Mouse (Mus musculus) adrenal gland, adult 2 months (tissue): ENCODE results near the gene Ulk1. TPM values are rescaled to one million over a fixed set of nuclear protein-coding genes. Genes with fewer than 3 reads are reported as not detected.
"Not testable (repeated sequence)": the region's sequence is repeated elsewhere in the genome, so short reads cannot be mapped to it uniquely, and the experiment has no call there.

Experiments
- DNase-seq: peaks from one replicate; pipeline ENCODE4 v3.0.0; 2021
- polyA plus RNA-seq: library from polyadenylated mRNA; depleted of rRNA; stranded (reverse); fragments of >200 nt; gene quantifications from 2 replicates; pipeline ENCODE4 v1.2.3, GENCODE M21; 2012
- total RNA-seq, 2 experiments: library from RNA; stranded (reverse); gene quantifications; 2 replicates each; pipeline ENCODE4 v1.2.3; 2021

Ulk1 gene
- total and polyA plus RNA-seq, 3 experiments, result 38.1 to 95.4 (median 49.7) TPM

DNA sequence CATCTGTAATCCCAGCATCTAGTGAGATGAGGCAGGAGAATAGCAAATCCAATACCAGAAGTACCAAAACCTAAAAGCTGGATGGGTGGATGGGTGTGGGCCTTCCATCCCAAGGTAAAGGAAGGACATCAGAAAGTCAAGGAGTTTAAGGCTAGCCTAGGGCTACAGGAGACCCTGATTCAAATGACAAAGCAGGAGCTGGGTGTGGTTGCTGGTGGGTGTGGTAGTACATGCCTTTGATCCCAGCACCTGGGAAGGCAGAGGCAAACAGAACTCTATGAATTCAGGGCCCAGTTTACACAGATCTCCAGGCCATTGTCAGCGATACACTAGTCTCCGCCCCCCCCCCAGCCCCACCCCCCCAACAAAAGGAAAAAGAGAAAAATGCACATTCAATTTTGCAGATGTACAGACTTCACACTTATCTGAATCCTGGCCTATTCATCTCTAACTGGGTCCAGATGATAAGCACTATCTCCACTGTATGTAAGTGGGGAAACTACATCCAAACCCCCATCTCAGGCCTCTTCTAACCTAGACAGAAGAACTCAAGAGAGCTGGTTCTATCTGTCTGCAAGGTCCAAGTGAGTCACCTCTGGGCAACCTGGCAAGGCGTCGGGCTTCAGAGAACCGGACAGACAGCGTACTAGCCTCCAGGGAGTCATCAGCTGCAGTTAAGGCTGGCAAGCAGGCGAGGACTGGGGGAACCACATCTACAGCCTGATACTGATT, 5.7 kb downstream of the Ulk1 start:
- no peak for DNase-seq

DNA sequence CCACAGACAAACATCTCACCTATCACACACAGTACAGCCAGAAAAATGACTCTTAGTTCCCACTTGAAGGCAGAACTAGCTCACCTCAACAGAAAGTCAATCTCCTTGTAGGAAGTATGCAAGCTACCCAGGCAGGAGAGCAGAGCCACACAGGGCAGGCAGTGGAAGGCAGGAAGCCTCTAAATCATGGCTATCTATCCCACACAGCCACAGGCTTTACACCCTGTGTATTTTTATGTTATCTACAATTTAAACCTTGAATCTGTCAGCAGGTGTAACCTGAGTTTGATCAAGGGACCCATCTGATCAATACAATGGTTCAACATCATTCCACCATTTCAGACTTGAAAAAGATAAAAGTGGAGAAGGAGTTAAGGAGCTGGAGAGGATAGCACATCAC, 7.1 kb downstream of the Ulk1 start:
- DNase-seq, result no peak

DNA sequence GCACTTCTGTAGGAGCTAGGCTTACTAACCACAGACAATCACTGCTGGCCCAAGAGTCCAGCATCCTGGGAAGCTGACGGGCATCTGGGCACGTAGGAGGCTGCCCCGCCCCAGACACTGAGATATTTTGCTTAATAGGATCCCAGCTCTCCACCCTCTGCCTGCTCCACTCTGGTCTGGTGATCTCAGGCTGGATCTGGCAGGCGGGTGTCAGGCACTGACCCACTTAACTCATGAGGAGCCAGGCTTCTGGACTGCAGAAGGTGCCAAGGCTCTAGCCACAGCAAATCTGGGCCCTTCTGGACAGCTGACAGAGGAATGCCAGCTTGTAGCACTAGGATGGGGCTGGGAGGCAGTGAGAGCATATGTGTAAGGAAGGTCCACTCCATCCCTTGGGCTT, 7.7 kb downstream of the Ulk1 start:
- DNase-seq, result no peak

DNA sequence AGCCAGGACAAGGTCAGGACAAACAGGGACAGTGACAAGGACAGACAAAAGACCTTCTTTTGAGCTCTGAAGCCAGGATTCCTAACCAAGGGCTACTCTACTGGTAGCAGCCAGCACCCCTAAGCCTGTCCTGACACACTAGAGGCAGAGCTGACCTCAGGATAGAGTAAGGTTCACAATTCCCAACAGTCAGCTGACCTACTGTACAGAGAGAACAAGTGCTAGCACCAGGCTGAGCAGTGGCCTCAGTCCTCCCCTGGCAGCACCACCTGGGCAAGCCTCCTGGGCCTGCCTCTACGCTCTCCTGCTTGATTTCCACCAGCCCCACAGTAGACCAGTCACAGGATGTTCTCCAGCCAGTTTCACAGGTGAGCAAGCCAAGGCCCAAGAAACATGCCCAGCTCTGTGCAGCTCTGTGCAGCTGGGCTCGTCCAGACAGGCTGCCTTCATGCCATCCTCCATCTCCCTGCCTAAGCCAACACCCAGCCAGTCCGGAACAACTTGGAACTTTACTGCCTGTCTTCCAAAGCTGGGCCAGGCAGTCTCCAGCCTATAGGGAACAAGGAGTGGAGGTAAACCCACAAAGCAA, 8.8 kb downstream of the Ulk1 start:
- DNase-seq, result no peak

DNA sequence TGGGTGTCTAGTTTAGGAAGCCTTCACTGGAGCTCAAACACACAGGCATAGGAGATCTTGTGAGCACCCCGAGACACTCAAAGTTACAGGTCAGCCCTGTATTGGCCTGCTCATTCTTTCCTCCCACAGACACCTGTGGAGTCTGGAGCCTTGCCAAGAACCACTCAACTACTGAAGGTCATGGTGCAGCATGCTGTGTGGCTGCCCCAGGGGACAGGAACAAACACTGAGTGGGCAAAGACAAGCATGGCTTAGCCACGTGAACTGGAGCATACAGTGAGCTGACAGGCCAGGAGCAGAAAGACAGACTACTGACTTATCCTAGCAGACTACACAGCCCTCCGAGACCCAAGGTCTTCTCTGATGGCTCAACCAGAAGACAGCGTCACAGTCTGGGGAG, 12.2 kb downstream of the Ulk1 start:
- DNase-seq, result peak; percentile 61

DNA sequence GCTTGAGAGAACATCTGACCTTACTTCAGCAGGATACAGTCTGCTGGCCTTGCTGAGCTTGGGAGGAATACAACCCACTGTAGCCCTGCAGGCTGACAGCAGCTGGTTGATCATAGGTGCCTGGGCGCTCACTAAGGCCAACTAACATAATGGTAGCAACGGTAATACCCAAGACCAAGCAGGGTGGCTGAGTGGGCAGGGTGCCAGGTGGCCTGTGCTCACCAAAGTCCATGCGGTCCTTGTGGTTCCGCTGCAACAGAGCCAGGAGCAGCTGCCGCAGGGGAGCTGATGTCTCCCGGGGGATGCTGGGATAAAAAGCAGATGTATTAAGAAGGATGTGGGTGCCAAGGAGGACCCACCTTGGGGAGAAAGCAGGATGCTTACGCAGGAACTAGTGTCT, 15.5 kb downstream of the Ulk1 start:
- DNase-seq, result no peak

DNA sequence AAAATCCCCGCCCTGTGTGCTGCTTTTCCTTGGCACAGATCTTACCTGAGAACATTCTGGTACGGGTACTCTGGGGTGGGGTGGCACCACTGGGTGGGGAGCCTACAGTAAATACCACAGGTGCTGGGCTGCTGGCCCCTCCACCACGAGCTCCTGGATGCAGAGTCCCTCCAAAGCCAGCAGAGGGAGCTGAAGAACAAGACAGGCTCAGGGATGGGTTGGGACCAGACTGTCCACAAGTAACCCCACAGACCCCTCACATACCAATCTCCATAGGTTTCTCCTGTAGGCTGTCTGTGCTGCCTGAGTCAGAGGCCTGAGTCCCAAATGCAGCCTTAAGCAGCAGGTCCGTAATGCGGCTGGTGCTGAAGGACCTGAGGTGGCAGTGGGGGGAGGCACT, 21.2 kb downstream of the Ulk1 start:
- no peak for DNase-seq

DNA sequence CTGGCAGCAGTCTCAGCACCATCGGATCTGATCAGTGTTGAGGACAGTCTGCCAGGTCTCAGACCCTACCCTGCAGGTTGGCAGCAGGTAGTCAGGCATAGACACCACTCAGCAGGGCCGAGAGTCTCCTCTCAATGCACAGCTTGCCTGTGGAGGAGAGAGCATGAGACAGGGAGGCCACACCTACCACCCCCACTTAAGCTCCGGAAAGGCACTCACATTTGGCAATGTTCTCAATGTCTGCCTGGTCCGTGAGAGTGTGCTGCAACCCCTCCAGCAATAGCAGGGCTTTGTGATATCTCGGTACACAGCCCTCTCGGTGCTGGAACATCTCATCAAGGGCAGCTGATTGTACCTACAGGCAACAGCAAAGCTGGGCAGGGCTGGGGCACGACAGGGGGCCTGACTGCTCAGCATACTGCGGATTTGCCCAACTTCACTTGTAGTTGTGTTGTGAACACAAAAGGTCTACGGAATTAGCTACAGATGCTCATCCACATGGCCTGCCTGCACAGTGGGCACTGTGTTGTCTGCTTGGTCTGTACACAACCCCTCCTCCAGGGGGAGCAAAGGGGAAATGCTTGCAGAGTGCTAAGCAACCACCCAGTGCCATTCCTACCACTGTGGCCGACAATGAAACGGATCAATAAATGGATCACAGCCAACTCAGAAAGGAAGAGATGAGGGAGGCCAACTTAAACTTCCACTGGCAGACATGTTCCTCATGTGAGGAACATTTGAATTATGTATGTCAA, 23.6 kb downstream of the Ulk1 start:
- no peak for DNase-seq

DNA sequence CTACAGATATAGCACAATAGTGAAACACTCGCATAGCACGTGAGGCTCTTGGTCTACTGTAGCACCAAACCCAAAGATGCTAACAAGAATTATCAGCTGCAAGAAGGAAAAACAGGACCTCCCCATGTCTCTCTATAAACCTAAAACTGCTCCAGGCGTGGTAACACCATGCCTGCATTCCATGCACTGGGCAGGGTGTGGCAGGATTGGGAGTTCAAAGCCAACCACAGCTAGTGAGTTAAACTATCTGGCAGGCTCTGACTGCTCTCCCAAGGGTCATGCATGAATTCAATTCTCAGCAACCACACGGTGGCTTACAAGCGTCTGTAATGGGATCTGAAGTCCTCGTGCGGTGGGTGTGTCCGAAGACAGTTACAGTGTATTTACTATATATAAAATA, 26.7 kb downstream of the Ulk1 start:
- DNase-seq, result no peak

DNA sequence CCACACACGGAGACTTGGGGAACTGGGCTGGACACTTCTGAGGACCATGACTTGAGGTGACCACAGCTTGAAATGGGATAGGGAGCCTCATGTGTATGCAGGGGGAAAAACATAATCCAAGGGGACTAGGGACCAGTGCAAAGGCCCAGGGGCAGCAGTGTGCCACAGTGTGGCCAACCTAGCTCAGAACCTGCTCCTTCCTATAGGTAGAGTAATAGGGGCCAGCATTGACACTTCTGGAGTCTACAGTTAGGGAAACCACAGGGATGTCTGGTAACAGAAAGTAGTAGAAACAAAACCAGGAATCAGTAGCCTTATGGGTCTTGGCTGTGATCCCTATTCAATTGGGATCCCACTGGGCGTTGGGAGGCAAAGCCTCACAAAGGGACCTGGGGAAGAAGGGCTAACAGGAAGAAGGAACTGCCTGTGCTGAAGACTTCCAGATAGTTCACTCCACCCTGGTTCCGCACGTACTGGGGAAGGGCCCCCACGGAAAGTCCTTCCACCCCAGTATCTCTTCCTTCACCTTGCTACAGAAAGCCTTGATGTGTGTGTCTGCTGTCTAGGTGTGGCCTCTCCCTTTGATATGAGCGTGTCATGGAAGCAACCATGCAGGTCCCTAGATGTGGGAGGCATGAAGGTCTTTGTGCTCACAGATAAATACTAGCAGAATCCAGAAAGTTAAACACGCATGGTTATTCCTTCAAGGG, 28.2 kb downstream of the Ulk1 start:
- DNase-seq, result no peak

DNA sequence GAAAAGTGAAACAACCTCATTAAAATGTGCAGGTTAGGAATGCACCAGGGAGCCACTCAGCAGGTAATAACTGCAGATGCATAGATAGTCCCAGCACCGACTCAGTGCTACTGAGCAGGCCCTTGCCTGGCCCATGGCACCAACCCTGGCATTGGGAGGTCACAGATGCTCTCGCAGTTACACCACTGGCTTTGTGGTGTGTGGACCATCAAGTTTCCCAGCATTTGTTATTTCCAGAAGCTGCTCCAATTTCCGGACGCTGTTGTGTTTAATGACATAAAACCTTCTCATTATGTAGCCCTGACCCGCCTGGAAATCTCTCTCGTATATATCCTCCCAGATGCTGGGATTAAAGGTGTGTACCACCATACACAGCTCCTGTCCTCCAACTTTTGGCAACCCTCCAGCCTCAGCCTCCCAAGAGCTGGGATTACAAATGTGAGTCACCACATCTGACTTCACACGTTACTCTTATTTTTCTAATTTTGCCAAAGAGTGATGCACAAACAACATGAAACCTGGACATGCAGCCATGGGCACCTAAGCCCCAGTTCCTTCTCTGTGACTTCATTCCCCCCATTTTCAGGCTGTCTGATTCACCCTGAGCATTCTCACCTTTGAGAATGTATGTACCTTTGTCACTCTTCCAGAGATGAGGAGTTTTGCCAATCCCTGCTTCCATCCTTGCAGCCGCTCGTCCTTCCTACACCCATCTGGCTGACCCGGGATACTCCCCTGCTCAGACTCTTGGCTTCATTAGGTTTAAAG, 29.0 kb downstream of the Ulk1 start:
- no peak for DNase-seq

DNA sequence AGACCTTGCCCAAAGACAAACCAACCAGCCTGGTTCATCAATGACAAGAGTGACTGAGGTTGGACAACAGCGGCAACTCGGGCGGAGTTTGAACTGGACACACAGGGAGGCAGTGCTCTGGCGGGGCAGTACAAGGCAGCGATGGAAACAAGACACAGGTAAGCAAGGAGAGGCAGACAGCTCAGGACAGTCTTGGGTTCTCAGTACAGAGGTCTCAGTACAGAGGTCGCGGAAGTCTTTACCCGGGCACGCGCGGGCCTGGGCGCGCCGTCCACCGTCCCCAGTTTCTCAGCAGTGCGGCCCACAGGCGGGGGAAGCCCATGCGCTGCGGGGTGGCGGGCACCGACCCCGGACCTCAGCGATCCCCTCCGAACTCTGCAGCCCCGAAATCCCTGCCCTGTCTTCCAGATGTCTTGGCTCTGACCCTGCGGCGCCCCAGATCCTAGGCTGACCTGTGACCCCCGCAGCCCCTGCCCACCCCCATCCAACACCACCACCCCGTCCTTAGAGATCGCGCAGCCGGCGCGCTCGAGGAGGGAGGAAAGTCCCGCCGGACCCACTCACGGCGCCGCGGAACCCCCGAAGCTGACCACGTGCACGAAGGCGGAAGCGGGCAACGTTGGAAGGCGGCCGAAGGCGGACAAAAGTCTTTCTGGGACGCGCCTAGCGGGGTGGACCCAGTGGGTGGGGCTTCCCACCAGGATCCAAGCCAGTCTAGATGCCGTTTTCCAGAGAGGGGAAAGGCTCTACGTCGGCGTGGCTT, 29.7 kb downstream of the Ulk1 start, which contains the start of gene Pus1:
Gene Pus1, minus strand, starts transcription at position 662 of the 763 bp plus-strand sequence.
- peak; percentile 97 for DNase-seq

DNA sequence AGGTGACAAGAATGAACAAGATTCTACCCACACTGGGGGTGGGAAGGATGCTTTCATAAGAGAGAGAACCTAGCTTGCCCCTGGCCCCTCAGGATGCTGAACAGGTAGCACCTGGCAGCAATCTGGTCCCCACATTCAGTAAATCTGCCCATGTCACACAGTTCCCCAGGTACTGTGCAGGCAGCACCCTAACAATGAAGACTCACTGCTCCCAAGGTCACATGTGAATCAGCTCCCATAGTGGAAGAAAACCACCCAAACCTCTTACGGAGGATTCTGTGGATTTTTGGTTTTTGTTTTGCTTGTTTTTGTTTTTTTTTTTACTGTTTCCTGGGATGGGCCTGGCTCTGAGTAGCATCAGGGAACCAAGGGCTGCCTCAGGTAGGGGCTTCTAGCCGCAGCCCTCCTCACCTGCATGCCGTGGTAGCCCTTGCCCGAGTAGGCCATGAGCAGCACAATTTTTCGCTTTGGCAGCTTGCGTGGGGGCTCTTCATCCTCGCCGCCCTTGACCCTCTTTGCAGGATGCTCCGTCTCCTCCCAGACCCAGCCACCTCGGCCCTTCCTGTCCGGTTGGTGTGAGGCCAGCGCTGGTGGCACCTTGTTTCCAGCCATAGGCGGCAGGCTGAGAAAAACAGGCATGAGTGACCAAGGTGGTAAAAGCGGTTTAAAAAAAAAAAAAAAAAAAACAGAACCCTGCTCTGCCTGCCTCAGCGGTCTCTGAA, 30.5 kb downstream of the Ulk1 start:
- peak; percentile 41 for DNase-seq

DNA sequence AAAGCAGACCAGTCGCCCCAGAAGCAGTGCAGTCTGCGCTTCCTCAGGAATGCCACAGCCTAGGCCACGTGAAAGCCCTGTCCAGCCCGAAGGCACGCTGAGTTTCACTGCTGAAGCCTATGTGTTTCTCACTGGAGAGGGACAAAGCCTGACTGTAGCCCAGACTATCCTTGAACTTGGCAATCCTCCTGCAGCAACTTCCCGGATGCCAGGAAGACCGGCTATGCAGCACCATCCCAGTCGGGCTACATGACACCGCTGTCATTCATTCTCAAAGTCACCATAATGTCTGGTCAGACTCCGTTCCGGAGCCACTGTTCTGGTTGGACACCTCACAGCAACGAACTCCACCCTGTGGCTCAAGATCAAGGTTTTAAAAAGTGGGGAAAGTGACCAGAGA, 31.6 kb downstream of the Ulk1 start:
- DNase-seq, result no peak

DNA sequence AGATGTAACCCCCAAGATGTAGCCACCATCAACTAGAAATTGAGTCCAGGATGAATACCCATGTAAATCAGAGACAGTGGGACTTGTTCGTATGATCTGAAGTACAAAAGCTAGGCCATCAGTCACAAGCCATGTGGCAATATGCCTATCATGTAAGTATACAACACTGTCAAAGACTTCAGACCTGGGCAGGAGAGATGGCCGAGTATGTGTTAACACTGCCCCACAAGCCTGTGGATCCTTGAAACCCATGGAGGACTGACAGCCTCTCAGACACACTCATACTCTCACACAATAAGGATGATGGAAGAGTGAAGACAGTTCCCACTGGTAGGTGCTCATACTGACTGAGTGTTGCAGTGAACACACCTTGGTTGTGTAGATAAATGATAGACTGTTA, 33.8 kb downstream of the Ulk1 start:
- no peak for DNase-seq

DNA sequence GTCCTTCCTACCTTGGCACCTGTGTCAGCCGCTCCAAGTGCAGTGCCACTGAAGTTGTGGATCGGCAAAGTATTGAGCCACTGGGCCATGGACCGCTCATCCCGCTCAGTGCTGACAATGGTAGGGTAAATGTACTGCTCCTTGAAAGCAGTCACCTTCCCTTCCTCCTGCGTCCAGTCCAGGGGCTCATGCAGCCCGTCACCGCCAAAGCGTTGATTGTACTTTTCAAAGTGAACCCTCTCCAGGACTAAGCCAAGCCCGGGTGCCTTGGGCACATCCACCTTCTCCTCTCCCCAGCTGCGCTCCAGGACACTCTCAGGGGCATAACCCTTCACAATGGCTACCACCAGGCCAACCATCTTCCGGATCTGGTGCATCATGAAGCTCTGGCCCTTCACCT, 35.4 kb downstream of the Ulk1 start:
- DNase-seq, result no peak

DNA sequence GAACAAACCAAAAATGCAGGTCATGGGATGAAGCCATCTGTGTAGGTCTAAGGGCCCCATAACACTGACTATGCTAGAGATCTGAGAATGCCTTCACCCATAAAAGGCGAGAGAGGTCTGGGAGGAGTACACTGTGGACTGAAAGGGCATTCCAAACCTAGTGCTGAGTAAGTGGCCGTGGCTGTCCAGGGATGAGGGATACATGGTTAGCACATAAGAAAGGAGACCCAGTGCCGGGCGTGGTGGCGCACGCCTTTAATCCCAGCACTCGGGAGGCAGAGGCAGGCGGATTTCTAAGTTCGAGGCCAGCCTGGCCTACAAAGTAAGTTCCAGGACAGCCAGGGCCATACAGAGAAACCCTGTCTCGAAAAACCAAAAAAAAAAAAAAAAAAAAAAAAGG, 37.0 kb downstream of the Ulk1 start:
- not testable (repeated sequence) for DNase-seq

DNA sequence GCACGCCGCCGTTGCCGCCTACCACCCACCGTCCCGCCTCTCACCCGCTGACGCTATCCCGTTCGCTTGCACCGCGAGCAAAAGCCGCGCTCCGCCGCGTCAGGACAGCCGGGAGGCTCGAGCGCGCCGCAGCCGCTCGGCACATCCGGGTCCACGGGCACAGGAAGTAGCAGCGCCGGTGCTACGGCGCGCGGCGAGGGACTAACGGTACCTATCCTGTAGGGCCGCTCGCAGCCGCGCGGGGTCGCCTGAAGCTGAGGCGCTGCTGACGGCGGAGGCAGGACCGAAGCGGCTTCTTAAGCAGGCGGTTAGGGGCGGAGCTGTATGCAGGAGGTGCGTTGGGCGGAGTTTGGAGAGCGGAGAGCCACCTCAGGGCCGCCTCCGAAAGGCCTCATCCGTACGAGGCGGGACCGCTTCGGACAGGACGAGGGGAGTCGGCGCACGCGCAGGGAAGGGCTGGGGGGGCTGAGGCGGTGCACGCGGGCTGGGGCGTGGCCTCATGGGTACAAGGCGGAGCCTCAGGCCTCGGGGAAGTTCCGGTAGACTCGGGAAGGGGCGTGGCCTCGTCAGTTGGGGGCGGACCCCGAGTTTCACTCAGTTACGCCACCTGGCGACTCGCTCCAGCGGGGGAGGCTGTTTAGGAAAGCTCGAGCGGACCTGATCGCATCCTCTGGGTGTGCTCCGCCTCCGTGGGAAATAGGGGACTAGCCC, 39.3 kb downstream of the Ulk1 start, which contains the start of gene Ep400:
Gene Ep400, minus strand, starts transcription at position 270 of the 711 bp plus-strand sequence.
- DNase-seq, result peak; percentile 100

DNA sequence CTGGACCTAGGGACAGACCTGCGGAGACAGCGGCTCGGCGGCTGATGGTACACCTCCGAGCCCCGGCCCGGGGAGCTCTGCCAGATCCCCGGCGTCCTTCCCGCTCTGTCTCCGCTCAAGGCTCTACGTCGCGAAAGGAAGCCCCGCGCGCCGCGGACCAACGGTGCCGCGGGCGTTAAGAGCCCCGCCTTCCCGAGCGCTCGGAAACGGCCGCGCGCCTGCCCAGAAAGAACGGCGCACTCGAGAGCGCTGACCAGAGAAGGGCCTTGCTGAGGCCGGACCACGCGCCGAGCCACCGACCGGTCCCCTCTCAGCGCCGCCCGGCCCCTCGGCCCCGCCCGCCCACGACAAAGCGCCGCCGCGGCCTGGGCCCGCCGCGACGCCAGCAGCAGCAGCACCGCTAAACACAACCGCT, 39.9 kb downstream of the Ulk1 start:
- no peak for DNase-seq

DNA sequence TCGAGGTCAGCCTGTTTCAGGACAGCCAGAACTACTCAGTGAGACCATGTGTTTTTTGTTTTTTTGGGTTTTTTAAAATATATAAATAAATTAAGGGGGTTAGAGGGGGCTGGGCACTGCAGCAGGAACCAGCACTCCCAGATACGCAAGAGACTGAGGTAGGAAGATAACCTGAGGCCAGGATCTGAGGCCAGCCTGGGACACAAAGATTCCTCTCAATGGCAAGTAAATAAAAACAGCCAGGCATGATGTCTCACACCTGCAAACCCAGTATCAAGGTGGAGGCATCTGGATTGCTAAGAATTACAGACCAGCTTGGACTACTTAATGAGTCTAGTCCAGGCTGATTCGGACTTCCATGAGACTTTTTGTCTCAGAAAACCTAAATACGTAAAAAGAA, 40.6 kb downstream of the Ulk1 start:
- DNase-seq, result no peak
